Mouse (Mus musculus) G1E (cell line): ENCODE results near the gene Hnrnpm.

ENCODE experiments used
- CTCF ChIP-seq: IDR thresholded peaks from 2 replicates; pipeline ENCODE4 v1.5.1; 2012; ENCODE audit warnings: low read depth, low read length, inconsistent platforms, mixed read lengths
- GATA1 ChIP-seq: IDR thresholded peaks from 2 replicates; pipeline ENCODE4 v1.6.1; 2012; ENCODE audit warnings: borderline replicate concordance, low read length, inconsistent platforms, mixed read lengths
- GATA2 ChIP-seq: IDR thresholded peaks from 2 replicates; pipeline ENCODE4 v1.6.1; 2012; ENCODE audit warnings: low read depth, low read length, inconsistent platforms, borderline replicate concordance
- POLR2AphosphoS5 ChIP-seq: IDR thresholded peaks from 2 replicates; pipeline ENCODE4 v1.6.1; 2012; ENCODE audit warnings: low read depth, low read length, inconsistent platforms; ENCODE audit not compliant: insufficient replicate concordance
- TAL1 ChIP-seq: conservative IDR thresholded peaks from 2 replicates; pipeline ENCODE4 v1.6.1; 2012; ENCODE audit warnings: low read depth, low read length, inconsistent platforms, mixed read lengths

DNA sequence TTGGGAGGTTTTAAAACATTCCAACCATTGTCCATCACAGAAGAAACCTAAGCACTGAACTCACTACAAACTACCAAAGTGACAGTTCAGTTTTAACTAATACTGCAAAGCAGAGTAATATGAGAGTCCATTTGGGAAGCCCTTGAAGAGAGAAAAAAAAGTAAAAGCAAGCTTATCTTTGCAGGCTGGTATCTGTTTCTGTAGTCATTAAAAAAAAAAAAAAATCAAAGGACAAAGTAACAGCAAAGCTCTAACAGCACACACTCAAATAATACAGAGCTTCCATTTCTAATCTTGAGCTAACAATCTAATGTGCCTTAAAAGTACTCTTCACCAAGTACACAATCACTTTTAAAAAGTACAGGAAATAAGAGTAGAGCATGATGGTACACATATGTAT, 4.9 kb downstream of the Hnrnpm start:
- TF ChIP-seq CTCF, result no peak
- TF ChIP-seq GATA1, result no peak
- TF ChIP-seq TAL1, result no peak
- no peak for TF ChIP-seq POLR2AphosphoS5
- TF ChIP-seq GATA2, result no peak
